Mouse (Mus musculus): Measurements from ENCODE around the gene 6430628N08Rik. TPM values are rescaled to one million over a fixed set of nuclear protein-coding genes. Genes with fewer than 3 reads are reported as not detected.

The 6430628N08Rik gene
- polyA plus RNA-seq (2012; rRNA removed), result 0.08 and 0.16 TPM in 2 replicates

DNA sequence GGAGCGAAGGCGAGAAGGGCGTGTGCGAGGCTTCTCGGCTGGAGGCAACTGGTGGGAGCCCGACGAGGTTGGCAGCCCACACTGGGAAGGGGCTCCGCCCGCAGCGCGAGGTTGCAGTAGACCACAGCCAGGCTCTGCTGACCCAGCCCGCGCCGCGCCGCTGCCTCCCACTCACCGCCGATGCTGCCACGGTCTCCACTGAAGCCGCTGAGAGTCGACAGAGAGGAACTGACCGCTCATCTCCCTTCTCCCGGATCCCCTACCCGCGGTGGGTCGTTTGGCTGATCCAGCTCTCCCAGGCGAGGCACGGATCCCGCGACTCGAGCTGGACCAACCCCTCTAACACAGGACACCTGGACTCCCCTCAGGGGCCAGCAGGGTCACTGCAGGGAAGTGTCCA lies at the start of gene 6430628N08Rik:
Gene 6430628N08Rik (plus strand): TSS at position 113 of the 400 bp plus-strand sequence.
- DNase-seq (ENCODE audit: extremely low spot score in 1 of 2, low spot score in 1 of 2), result no peak

DNA sequence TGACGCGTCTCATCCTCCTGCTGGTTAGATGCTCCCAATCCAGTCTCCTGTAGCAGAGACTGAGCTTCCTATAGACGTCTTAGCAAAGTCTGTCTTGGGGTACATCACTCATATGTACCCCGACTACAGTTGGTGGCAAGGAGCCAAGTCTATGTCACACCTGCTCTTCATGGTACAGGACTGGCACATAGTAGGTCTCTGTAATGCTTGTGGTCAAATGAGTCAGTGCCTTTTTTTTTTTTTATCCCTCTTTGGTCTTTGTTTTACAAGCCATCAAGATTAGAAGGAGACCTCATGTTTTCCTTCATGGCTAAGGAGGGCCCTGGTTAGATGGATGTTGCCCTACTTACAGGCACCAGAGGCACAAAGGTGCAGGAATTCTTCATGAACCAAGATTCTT lies 49.6 kb upstream of the 6430628N08Rik start:
- DNase-seq (ENCODE audit: extremely low spot score in 1 of 2, low spot score in 1 of 2), result no peak

DNA sequence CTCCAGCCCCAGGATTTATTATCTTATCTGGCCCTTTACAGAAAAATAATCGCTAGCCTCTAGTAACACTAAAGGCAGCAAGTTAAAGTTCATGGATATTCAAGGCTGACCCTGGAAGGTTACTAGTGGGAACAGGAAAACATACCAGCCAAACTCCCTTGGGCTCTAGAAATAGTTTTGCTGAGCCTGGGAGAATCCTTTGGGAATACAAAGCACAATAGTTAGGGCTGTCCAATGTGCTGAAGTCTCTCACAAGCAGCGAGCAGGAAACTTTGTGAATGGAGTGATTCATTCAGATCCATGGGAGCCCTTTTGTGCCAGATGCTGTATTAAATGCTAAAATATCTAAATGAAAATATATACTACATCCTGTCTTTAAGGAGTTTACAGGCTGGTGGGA lies 43.8 kb upstream of the 6430628N08Rik start:
- DNase-seq (ENCODE audit: extremely low spot score in 1 of 2, low spot score in 1 of 2), result no peak

DNA sequence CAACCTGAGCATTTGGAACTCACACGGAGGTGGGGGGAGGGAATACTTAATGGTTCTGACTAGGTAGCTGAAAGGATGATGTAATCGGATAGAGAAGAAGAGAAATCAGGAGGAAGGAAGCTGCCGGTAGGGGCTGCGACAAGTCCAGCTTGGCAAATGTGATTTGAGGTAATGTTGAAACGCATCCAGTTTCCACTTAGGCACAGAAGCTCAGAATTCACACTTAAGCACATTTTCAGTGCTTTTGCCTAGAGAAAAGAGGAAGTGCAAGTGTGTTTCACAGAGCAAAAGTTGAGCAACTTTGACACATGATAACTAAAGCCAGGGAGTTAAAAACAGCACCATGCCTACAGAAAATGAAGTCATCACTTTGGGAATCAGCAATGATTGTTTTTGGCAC lies 43.1 kb upstream of the 6430628N08Rik start:
- DNase-seq (ENCODE audit: extremely low spot score in 1 of 2, low spot score in 1 of 2), result peak; percentile 43 to 66

DNA sequence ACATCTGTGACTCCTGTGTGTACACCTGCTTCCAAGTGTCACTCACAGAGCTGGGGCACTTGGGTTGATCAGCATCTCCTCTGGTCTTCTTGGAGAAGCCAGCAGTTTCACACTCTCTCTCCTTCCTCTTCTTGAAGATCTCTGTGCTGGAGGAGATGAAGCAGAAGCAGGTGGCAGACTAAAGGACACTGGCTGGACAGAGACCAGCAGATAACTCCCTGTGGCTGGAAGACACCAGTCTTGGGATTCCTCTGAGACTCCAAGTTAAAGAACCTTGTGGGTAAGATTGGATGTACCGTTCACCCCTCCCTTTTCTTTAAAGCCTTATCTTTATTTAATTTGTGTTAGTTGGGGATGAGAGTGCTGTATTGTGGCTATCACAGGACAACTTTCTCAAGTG lies 42.4 kb upstream of the 6430628N08Rik start:
- no peak for DNase-seq (ENCODE audit: extremely low spot score in 1 of 2, low spot score in 1 of 2)

DNA sequence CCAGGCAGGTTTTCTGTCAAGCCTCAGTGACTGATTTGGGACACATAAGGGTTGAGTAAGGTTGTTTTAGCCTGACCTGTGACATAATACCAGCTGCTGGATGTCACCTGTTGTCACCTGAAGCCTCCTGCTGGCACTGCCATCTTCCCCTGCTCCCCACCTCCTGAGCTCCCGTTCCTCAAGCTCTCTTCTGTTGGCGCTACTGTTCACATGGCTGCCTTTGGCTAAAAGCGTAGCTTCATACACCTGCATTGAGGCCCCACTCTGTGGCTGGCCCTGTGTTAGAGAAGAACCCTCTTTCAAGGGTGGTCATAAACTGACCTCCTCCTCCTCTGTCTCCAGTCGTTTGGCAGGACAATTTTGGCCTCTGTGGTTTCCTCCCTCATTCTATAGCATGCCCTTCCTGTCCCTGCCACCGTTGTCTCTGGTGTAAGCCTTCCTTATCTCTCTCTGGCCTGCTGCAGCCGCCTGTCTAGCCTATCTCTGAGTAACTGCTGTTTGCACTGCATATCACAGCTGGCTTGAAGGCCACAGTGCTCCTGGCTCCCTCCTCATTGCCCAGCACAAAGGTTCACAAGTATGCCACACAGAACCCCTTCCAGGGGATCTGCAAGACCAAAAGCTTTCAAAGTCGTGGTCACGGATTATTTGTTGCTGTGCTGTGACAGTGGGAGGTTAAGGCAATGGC lies 41.3 kb upstream of the 6430628N08Rik start:
- DNase-seq (ENCODE audit: extremely low spot score in 1 of 2, low spot score in 1 of 2), result no peak

DNA sequence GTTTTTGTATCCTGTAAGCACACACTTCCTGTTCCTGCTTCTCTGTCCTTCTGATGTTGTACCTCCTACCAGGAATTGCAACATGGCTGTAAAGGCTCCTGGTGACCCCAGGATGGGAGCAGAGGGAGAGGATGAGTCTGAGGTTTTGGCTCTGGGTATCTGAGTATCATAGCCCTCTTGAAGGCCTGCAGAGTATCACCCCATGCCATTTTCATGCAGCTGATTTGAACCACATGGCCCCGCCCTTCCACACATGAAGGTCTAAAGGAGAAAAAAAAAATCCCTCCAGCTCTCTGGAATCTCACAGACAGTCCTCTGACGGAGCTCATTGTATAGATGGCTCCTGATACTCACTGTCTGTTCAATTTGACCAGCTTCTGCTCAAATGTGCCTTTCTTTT lies 40.4 kb upstream of the 6430628N08Rik start:
- DNase-seq (ENCODE audit: extremely low spot score in 1 of 2, low spot score in 1 of 2), result no peak

DNA sequence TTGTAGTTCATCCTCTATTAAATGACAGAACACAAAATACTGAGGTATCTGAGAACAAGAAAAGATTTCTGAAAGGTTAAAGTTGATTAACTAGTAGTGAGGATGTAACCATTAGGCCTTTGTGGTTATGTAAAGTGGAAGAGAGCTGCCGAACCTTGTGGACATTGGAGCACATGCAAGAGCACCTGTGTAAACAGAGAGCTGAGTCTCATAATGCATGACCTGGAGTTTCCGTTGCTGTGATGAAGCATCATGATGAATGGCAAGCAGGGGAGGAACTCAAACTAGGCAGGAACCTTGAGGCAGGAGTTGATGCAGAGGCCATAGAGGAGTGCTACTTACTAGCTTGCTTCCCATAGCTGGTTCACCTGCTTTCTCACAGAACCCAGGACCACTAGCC lies 39.8 kb upstream of the 6430628N08Rik start:
- no peak for DNase-seq (ENCODE audit: extremely low spot score in 1 of 2, low spot score in 1 of 2)

DNA sequence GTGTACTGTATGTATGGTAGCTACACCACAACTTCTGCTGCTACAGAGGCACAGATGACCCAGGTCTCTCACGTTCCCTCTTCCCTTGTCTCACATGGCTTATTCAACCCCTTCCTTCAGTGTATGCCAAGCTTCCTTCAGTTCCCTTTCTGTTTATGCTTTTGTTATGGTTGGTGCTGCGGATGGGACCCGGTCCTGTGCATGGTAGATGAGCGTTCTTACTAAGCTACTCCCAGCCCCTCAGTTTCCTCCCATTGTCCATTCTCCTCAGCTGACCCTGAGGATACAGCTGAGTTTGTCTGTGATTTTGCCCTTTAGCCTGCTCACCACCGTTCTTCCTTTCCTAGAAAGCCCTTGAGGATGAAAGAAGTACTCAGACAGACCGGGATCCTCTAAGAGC lies 38.9 kb upstream of the 6430628N08Rik start:
- no peak for DNase-seq (ENCODE audit: extremely low spot score in 1 of 2, low spot score in 1 of 2)

DNA sequence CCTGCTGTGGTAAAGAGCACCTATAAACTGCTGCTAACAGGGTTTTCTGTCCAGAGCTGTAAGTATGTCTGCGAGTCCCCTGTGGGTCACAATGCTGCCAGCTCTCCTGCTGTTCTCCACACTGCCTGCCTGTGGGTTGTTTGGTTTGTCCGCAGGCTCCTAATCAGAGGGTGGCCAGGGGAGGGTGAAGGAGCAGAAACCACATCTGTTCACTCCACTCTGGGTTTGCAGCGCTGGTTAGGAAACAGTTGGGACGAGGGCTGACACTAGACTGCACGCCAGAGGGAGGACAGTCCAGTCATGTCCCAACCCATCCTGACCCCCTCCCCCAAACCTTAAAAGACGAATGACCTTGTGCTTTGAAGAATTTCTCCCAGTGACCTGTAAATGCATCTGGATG lies 35.4 kb upstream of the 6430628N08Rik start:
- no peak for DNase-seq (ENCODE audit: extremely low spot score in 1 of 2, low spot score in 1 of 2)

DNA sequence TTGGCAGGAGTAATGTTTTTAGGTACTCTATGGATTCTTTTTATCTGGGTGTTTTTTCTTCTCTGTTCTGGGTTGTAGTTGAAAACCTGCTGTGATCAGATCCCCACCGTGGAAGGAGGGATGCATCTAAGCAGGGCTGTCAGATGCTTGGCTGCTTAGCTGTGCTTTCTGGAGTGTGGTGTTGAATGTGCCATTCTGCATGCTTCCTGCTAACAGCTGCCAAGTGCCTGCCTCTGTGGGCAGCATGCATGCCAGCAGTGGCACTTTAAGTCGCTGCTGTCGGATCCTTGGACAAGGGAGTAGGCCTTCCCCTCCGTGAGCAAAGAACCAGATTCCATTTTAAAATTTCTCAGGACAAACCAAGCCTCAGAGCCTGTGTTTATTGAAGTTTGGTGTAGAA lies 34.9 kb upstream of the 6430628N08Rik start:
- DNase-seq (ENCODE audit: extremely low spot score in 1 of 2, low spot score in 1 of 2), result peak in 1 of 2 experiments; percentile 24

DNA sequence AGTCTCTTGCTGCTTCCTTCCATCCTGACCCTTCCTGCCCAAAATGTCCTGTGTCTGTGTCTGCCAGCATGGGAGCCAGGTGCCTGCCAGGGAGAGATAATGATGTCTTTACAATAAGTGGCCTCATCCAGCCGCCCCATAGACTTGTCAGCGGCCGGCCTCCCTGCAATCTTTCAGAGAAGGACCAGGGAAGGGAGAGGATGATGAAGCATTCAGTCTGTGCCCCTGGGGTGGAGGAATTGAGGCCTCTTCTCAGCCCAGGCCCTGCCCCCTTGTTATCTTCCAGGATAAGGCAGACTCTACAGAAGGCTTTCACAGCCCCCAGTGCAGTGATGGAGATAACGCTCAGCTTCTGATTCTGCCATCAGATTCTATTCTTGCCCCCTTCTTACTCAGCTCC lies 34.2 kb upstream of the 6430628N08Rik start:
- DNase-seq (ENCODE audit: extremely low spot score in 1 of 2, low spot score in 1 of 2), result no peak

DNA sequence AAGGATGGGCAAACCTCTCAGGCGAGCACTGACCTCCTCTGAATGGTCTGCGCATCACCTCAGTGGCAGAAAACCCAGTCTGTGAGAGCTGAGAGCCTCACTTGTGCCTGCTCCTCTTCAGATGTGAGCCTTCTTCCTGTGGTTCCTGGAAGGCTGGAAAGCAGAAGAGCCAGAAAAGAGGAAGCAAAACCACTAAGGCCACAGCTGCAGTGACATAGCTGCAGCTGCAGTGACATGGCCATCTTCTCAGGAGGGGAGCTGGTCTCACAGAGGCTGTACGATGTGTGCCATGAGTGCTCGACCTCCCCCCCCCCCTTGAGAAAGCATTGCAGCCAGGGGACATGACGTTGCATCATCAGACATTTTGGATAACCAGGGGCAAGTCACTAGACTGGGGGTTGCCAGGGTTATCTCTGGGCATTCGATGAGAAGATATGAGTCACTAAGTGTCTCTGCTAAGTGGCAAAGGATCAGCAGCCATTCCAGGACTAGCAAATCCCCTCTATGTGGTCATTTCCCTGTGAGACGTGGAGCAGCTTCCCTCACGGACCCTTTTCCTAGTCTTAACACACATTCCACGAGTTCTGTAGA lies 33.1 kb upstream of the 6430628N08Rik start:
- DNase-seq (ENCODE audit: extremely low spot score in 1 of 2, low spot score in 1 of 2), result no peak

DNA sequence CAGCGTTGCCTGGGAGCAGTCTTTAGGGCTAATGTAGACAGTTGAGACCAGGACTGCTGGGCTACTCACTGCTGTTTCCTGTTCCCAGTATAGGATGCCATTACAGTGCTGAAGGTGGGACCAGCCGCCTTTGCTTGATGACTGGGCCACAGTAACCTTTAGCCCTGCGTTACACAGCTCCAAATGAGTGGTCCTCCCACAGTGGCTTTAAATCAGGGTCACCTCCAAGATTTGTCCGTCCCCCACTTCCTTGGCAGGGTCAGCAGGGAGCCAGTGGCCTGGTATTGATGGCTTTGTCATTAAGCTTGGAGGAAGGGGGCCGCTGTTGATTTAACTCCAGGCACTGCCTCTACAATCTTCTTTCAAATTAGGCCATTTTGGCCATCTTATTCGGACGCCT lies 27.1 kb upstream of the 6430628N08Rik start:
- DNase-seq (ENCODE audit: extremely low spot score in 1 of 2, low spot score in 1 of 2), result no peak

DNA sequence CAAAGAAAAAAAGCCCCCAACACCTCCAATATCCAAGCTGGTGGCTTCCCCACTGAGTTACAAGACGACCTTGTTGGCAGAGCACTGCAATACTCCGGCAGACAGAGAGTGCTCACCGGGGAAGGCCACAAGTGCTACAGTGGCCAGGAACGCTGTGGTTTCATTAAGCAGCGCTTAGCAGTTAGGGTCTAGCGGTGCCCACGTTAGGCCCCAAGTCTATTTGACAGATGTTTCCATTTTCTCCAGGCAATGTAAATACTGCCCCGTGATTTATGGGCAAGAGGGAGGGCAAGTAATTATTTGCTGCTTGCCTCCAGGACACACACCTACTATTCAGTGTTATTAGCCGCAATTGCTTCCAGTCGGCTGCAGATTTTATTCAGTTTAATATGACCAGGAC lies 26.6 kb upstream of the 6430628N08Rik start:
- DNase-seq (ENCODE audit: extremely low spot score in 1 of 2, low spot score in 1 of 2), result no peak

DNA sequence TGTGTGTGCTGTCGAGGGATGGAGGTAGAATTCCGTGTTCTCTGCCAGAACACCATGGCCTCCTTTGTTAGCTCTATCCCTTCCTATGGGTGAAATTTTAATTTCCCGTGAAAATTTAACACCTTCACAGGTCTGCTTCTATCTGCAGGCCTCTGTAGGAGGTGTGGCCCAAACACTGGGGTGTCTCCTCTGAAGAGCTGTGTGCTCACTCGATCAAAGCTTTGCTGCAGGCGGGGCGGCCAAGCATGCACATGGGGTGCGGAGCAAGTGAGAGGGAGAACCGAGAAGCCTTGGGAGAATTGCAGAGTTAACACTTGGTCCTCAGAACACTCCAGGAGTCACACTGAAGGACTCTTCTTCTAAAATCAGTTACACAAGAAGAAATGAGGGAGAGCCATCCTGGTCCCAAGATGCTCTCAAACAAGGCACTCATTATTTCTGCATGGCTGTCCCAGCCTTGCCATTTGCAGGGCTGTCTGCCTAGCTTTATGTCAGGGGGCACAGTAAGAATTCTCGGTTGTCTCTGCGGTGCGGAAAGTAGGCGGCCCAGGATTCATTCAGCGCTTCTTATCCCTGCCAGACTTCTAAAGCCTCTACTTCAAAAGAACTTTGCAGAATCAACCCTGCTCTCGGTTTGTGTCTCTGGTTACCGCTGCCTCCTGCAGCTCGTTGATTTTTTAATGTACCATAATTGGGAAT lies 20.8 kb upstream of the 6430628N08Rik start:
- no peak for DNase-seq (ENCODE audit: extremely low spot score in 1 of 2, low spot score in 1 of 2)

DNA sequence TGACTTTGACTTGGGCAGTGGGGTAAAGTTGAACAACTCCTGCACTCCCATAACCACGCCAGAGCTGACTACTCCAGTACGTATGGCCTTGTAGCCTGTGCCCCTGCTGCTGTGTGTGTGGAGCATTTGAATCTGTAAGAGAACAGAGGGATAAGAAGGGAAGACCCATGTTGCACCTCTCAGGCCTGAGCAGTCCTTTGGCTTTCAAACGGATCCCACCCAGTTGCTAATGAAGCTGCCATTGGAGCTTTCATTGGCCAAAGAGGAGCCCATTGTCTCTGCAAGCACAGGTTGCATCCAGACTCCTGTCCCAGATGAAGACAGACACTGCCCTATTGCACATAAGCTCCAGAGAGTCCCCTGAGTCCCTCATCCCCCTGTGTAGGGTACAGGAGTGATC lies 17.2 kb upstream of the 6430628N08Rik start:
- DNase-seq (ENCODE audit: extremely low spot score in 1 of 2, low spot score in 1 of 2), result no peak

DNA sequence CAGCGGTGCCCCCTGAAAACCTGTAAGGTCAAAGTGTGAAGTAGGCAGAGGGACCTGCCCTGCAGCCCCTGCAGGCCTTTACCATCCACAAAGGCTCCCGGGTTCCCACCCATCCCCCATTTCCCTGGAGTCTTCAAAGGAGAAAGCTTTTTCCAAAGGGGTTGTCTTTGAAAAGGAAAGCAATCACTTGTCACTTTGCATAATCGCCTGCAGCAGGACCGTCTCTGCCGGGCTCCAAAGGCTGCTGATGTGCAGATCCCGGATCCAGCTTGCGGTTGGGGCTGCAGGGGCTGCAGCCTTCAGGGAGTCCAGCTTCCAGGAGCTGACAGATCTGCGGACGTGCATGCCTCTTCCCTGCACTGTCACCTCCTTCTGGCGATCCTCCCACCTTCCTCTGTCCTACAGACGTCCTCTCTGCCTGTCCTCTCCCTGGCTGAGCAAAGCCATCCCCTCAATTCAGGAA lies 12.2 kb upstream of the 6430628N08Rik start:
- no peak for DNase-seq (ENCODE audit: extremely low spot score in 1 of 2, low spot score in 1 of 2)

DNA sequence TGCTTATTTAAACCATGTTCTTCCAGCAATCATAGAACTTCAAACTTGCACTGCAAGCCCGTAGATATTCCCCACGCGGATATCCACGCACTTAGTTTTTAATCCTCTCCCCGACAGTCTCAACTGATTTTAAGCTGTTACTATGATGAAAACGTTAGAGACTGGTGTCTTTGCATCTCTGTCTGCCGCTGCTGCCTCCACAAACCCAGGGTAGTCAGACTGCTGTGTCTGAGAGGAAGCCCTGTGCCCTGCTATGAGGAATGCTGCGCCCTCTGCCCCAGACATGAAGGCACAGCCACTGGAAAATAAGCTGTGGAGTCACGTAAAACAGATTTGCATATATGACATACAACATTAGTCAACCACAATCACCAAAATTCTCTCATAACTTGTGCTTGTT lies 11.6 kb upstream of the 6430628N08Rik start:
- DNase-seq (ENCODE audit: extremely low spot score in 1 of 2, low spot score in 1 of 2), result no peak

DNA sequence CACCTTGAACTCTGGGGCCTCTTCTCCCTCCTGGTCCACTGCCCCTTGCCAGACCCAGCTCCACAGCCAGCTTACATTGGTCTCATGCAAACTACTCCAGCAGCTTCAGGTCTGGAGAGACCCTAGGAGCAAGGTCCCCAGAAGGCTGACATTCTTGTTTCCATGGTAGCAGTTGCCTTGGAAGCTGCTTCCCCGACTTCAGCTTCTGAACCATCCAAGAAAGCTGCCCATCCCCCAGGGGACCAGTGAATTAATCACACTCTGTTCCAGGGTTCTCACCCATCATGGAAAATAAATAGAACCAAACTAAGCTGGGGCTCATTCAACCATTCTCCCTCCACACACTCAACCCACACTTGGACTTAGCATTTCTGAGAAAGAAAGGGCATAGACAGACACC lies 9.3 kb upstream of the 6430628N08Rik start:
- peak in 1 of 2 experiments; percentile 51 for DNase-seq (ENCODE audit: extremely low spot score in 1 of 2, low spot score in 1 of 2)

DNA sequence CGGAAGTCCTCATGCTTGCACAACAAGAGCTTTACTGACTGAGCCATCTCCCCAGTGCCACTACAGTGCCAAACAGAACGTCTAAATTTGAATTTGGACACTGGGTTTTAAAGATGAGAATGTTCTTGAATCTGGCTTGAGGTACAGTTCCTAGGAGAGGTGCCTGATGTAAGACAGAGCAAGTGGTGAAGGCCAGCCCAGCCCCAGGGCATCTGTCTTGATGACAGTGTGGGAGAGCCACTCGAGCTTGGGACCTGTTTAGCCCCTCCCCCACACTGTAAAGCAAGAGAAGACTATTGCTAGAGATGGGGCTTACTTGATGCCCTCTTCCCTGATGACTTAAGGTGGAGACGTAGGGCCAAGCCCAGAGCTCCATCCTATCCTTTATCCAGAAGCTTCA lies 8.3 kb upstream of the 6430628N08Rik start:
- DNase-seq (ENCODE audit: extremely low spot score in 1 of 2, low spot score in 1 of 2), result no peak

DNA sequence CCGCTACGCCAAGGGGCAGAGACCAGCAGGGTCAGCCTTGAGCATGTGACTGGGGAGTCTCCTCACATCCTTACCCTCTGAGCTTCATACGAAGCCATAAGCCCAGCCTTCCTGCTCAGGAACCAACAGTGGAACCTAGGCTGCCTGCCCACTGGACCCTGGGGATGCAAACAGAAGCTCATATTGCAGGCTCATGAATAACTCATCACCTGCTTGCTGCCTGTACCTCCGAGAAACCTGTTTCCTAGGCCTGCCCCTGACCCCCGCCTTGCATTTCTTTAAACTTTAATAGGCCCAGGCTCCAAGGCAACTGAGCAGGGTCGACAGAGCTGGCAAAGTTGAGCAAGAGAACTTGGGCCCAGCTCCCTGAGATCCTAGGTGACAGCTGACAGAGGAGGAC lies 6.4 kb upstream of the 6430628N08Rik start, which contains the start of gene Kncn:
Gene Kncn (plus strand): TSS at position 379 of the 400 bp plus-strand sequence.
- no peak for DNase-seq (ENCODE audit: extremely low spot score in 1 of 2, low spot score in 1 of 2)
